Mouse (Mus musculus) lung, adult 2 months (tissue): ENCODE data around the gene Srf. TPM values are rescaled to one million over a fixed set of nuclear protein-coding genes. Genes with fewer than 3 reads are reported as not detected.

ENCODE experiments used
- DNase-seq: peaks from one replicate; pipeline ENCODE4 v3.0.0; 2022
- H3K4me1 ChIP-seq: fragments of 200-500 bp; 2 replicates; pipeline ENCODE4 v1.6.1; 2011; ENCODE audit warnings: low read length; ENCODE audit not compliant: control insufficient read depth, insufficient read depth
- H3K4me3 ChIP-seq: fragments of 200-500 bp; replicated peaks from 2 replicates; pipeline ENCODE3; 2011; ENCODE audit warnings: low read depth, mild to moderate bottlenecking, control low read depth, low read length; ENCODE audit errors: extremely low read depth
- CTCF ChIP-seq: fragments of 200-500 bp; IDR thresholded peaks from 2 replicates; pipeline ENCODE4 v1.5.1; 2011; ENCODE audit warnings: mild to moderate bottlenecking, low read length, control low read depth; ENCODE audit not compliant: insufficient read depth
- POLR2A ChIP-seq: fragments of 200-500 bp; IDR thresholded peaks from 2 replicates; pipeline ENCODE4 v1.6.1; 2011; ENCODE audit warnings: low read depth, mild to moderate bottlenecking, control low read depth, low read length, borderline replicate concordance; ENCODE audit errors: extremely low read depth
- WGBS: fragments of 180-500 bp; shearing (Covaris S2); methylation state at CpG from one replicate; pipeline ENCODE4 v1.1.7; 2018; 5-methylcytosine and 5-hydroxymethylcytosine counted together
- polyA plus RNA-seq: library from polyadenylated mRNA; depleted of rRNA; stranded (reverse); fragments of >200 nt; gene quantifications from 2 replicates; pipeline ENCODE4 v1.2.3, GENCODE M21; 2012

Gene Srf
- polyA plus RNA-seq, 1 experiment = 162 TPM

DNA sequence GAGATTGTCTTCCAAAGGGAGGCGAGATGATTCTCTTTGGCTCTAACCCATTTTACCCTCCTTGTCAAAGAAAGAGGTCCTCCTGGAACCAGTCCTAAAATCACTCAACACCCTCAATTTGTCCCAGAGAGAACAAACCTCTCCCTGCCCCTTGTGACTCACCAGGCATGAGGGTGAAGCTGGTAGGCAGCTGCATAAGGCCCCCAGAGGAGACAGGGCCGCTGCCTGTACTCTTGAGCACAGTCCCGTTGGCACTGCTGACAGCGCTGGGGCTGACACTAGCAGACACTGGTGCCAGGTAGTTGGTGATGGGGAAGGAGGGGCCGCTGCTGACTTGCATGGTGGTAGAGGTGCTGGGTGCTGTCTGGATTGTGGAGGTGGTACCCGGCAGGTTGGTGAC, 4.6 kb downstream of the Srf start:
- H3K4me3 ChIP-seq = no peak overlapping the region
- H3K4me1 ChIP-seq = peaks cover 13% of the 10 kb centered on the region
- no peak for DNase-seq
- WGBS = 82% methylated on average over 6 of the region's 6 CpGs
- TF ChIP-seq CTCF = no peak
- TF ChIP-seq POLR2A = no peak

DNA sequence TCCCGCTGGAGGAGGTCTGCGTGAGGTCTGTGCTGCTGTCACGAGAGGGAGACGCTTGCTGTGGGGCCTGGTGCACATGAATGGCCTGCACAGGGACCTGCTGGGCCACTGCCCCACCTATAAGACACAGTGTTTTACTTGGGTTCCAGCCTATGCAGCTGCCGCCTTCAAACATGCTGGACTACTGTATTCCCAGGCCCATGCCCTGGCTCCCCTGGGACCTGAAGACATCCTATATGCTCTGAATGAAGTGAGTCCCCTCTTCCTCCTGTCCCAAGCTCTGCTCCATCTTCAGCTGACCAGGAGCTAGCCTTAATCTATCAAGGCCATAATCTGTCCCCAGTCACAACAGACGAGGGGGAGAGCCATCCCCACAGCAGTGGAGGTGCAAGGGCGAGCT, 5.1 kb downstream of the Srf start:
- TF ChIP-seq POLR2A = no peak
- TF ChIP-seq CTCF = no peak
- 84% methylated on average over 7 of the region's 7 CpGs for WGBS
- Histone ChIP-seq H3K4me3 (no peak overlapping the region), H3K4me1 (peaks cover 14% of the 10 kb centered on the region)
- DNase-seq = no peak

DNA sequence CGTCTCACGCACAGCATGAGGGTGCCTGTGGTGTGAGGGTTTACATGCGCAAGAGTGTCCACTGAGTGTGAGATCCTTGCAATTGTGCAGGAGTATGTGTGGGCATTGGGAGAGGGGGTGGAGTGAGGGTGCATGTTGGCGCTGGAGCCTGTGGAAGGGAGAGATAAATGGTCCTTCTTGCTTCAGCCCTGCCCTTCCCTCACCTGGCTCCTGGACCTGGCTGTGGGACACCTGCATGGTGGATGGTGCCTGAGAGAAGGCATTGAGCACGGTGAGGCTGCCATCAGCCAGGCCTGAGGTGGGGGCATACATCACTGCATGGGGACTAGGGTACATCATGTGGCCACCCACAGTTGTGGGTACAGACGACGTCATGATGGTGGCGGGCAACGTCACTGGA, 6.3 kb downstream of the Srf start:
- DNase-seq = no peak
- H3K4me1 ChIP-seq = peaks cover 15% of the 10 kb centered on the region
- 89% methylated on average over 9 of the region's 9 CpGs for WGBS
- TF ChIP-seq POLR2A (no peak), CTCF (no peak)
- no peak overlapping the region for H3K4me3 ChIP-seq

DNA sequence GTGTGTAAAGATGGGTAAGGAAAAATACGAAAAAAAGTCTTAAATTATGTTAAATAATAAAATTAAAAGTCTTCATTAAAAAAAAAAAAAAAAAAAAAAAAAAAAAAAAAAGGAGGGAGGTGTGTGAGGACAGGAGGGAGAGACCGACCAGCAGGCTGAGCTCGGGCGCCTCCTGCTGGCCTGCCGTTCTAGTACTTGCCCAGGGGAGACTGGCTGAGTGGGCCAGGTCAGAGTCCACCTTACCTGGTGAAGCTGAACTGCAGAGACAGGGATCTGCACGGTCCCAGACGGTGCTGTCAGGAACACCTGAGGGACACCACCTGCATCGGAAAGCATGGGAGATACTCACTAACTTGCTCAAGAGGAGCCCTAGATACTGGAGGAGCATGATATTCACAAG, 6.8 kb downstream of the Srf start:
- DNase-seq = peak; percentile 27
- H3K4me1 ChIP-seq = peaks cover 14% of the 10 kb centered on the region
- no peak overlapping the region for H3K4me3 ChIP-seq
- WGBS = 44% methylated on average over 8 of the region's 8 CpGs
- TF ChIP-seq POLR2A = no peak
- peak; percentile 44 for TF ChIP-seq CTCF

DNA sequence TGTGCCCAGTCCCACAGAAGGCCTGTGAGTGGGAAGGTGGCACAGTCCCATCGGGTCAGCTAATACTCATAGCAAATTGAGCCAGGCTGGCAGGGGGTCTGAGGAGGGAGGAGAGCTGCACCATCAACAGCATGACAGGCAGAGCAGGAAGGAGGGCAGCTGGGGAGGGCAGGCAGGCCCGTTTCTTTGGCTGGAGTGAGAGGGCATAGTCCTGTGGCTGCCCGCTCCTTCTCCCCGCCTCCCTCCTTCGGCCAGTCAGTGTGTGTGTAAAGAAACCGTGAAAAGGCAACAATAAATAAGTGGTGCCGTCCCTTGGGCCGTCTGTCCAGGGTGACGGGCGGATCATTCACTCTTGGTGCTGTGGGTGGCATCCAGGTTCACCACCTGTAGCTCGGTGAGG, 7.2 kb downstream of the Srf start:
- TF ChIP-seq POLR2A = no peak
- TF ChIP-seq CTCF = no peak
- peaks cover 10% of the 10 kb centered on the region for H3K4me1 ChIP-seq
- WGBS = 71% methylated on average over 11 of the region's 11 CpGs
- DNase-seq = no peak
- no peak overlapping the region for H3K4me3 ChIP-seq

DNA sequence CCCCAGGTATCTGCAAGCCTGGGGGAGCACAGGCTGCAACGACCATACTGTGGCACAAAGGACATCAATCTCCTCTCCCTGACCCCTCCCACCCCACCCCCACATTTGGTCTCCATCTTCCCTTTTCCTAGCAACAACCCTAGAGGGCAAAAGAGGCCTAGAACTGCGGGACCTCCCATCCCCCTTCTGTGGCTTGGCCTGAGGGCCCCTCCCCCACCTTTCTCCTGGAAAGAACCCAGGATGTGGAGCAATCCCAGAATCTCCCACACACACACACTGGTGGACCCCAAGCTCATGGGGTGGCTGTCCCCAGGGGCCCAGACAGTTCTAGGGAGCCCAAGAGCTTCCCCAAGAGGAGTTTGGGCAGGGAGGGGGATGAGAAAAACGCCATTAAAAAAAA, 8.1 kb downstream of the Srf start:
- TF ChIP-seq CTCF = no peak
- no peak for TF ChIP-seq POLR2A
- 54% methylated on average over 3 of the region's 3 CpGs for WGBS
- DNase-seq = no peak
- Histone ChIP-seq H3K4me3 (no peak overlapping the region), H3K4me1 (peaks cover 5% of the 10 kb centered on the region)

DNA sequence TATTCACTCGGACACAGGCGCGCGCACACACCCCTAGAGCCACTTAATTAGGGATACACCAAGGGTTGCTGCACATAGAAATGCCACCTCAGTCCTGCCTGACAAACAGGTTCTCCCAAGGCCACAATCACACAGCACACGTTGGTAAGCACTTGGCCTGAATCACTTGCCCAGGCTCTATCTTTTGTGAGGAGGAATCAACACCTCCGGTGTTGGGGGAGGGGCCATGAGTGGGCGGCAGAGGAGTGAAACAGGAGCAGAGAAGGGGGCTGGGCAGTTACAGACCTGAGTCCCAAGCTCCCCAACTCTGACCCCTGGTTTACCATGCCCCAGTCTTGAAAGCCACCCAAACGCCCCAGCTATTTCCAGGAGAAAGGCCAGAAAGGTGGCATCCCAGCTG, 9.0 kb downstream of the Srf start:
- 48% methylated on average over 8 of the region's 8 CpGs for WGBS
- no peak for DNase-seq
- Histone ChIP-seq H3K4me3 (no peak overlapping the region), H3K4me1 (peaks cover 5% of the 10 kb centered on the region; the same call in 1 of the 2 replicates)
- TF ChIP-seq POLR2A = no peak
- no peak for TF ChIP-seq CTCF

DNA sequence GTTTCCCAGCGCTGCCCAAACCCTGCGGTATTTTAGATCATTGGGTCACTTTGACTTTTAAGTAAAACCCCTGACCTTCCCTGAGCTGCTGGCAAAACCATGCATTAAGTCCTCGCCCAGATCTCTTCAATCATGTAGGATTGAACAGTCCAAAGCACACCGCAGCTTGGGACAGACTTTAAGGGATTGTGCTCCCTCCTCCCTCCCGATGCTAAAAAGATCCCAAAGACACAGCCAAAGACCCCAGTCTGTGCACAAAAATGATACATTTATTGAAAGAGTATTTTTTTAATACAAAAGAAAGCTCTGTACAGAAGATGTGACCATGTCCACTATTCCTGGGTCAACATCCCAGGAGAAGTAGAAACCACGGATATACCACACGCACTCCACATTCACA, 9.4 kb downstream of the Srf start:
- peak overlapping the region; percentile 87 for H3K4me3 ChIP-seq
- 43% methylated on average over 7 of the region's 7 CpGs for WGBS
- no peak for DNase-seq
- TF ChIP-seq POLR2A = no peak
- TF ChIP-seq CTCF = no peak
- H3K4me1 ChIP-seq = peaks cover 5% of the 10 kb centered on the region; the same call in 1 of the 2 replicates

DNA sequence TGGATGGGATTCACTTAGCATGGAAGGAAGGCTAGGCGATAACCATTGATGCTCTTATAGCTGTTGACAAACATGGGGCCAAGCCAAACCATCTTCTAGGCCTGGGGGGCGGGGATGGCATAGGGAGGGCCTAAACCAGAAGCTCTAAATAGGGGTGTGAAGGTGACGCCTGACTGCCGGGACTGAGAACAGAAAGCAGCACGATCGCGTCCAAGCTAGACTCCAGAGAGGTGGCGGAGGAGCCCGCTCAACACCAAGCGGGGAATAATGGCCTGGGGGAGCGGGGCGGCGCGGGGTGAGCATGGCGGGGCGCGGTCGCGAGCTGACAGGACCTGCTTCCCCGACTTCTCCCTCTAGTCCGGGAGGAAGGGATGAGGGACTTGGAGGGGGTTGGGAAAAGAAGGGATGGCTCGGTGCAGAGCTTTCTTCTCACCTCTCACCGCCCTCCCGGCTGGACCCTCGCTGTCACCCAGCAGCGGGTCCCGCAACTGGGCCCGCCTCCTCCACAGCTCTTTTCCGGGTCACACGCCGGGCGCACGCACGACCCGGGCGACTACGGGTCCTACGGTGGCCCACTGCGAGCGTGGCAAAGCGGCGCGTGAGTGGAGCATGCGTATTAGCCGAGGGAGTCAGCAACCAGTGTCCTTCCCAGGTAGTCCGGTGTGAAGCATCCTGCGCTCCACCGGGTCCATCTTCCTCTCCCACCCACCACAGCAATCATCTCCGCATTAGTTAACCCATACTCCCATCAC, 10.0 kb downstream of the Srf start, which contains the start of gene Cul9:
TSS of gene Cul9 (minus strand) at position 576 of the 752 bp plus-strand sequence.
- Histone ChIP-seq H3K4me1 (peaks cover 5% of the 10 kb centered on the region; the same call in 1 of the 2 replicates), H3K4me3 (peak within 1 kb of the TSS; percentile 87)
- TF ChIP-seq POLR2A (peak; percentile 57; the same call in 1 of the 2 replicates), CTCF (no peak)
- WGBS = 6% methylated on average over 49 of the region's 49 CpGs
- DNase-seq = peak; percentile 65

DNA sequence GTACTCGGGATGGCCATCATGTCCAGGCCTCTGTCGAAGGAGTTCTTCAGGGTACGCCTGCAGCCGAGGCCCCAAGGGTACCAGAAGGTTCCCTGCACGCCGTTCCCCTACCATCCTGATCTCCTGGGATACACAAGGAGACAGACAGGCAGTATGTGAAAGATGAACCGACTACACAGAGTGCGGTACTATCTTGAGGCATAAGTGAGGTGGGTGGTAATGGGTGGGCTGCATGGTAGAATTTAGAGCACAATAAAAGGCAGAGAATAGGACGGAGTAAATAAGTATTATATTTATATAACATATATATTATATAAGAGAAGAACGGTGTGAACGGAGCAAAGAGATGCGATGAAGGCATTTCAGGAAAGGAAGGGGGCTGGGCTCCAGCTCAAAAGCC, 12.3 kb downstream of the Srf start:
- Histone ChIP-seq H3K4me3 (no peak overlapping the region), H3K4me1 (peaks cover 5% of the 10 kb centered on the region; the same call in 1 of the 2 replicates)
- DNase-seq = no peak
- no peak for TF ChIP-seq POLR2A
- TF ChIP-seq CTCF = no peak
- 89% methylated on average over 12 of the region's 12 CpGs for WGBS

DNA sequence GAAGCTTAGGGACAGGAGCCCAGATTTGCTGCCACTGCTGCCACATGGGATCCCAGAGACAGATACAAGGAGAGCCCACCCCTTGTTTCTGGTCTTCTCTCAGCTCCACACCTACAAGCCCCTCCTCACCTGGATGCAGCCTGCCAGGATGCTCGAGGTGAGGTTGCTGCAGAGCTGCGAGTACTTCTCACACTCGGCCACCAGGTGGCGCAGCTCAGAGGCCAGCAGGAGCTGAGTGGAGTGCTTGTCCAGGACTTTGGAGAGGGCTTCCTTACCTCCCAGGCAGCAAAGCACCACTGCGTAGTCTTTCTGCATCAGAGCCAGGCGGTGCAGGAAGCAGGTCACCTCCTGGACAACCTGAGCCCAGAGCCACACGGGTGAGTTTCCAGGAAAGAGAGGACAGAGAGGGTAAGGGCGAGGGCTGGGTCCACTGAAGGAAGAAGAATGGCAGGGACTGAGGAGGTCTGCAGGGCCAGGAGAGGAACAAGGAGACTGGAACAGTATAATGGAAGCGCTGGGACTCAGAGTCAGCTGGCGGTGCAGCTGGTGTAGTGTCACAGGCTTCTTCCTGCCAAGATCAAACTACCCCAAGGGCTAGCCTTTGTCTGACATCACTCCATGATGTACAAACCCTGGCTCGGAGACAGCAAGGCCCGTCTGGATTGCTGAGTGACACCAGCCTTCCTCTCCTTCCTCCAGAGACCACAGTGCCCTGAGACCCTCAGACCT, 30.2 kb downstream of the Srf start:
- WGBS = 34% methylated on average over 12 of the region's 12 CpGs
- TF ChIP-seq CTCF (peak; percentile 93), POLR2A (no peak)
- DNase-seq = peak; percentile 65
- Histone ChIP-seq H3K4me1 (no peaks in the 10 kb centered on the region), H3K4me3 (no peak overlapping the region)
